Mouse (Mus musculus) gastrocnemius, postnatal 4 days (tissue): Measurements from ENCODE around the gene Clybl. TPM values are rescaled to one million over a fixed set of nuclear protein-coding genes. Genes with fewer than 3 reads are reported as not detected.

Experiments used
- DNase-seq, 2 experiments: peaks; one replicate each; pipeline ENCODE4 v3.0.0; 2021 to 2022; ENCODE audit warnings: low spot score in 2 of 2, mixed read lengths in 2 of 2
- total RNA-seq, 2 experiments: library from RNA; stranded (reverse); gene quantifications; 2 replicates each; pipeline ENCODE4 v1.2.3; 2021

Gene Clybl
- total RNA-seq, 2 experiments from 2014 or later: 42.0 to 48.1 TPM

DNA sequence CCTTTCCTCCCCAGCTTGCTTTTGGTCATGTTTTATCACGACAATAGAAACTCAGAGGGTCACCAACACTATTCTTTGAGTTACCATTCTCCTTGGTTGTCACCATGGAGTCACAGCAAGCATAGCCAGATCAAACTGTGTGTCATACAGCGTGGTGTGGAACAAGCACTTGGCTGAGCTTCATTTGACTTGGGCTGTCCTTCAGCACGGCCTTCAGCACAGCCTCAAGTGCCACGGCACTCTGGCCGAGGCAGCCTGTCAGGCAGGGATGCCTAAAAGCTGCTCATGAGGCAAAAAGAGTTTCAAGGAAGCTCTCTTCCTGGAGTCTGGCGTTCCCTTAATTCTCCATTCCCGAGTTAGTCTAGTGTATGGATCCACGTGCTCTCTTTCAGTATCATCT is 169.3 kb downstream of the Clybl start:
- DNase-seq: no peak

DNA sequence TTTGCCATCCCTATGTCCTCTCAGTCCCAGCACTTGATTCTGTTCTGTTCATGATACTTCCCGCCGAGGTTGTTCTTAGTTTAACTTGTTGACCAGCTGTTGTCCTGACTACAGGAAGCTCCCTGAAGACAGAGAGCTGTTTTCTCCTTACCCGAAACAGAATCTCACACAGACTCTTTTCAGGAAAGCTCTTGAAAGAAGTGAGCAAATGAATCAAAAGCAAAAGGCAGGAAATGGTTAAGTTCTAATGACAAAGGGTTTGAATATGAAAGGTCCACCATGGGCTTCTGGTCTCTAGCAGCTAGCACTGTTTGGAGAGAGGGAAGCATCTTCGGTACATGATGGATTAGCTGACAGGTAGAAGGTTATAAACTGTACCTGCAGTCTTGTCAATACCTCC is 175.8 kb downstream of the Clybl start:
- DNase-seq: no peak

DNA sequence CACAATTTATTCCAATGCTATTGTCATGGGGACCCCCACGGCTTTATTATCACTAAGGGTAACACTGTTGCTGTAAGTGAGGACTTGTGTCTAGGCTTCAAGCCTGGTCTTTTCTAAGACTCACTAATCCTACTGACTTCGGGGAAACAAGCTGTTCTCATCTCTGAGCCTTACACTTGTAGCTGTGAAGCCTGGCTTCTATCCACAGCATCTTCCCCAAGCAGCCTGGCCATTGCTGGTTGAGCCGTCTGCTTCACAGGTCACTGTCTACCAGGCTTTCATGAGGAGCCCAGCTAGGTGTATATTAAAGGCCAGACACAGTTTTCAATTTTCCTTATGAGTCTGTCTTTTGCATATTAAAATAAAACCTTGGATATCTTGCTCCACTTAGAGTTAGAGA is 177.1 kb downstream of the Clybl start:
- no peak for DNase-seq

DNA sequence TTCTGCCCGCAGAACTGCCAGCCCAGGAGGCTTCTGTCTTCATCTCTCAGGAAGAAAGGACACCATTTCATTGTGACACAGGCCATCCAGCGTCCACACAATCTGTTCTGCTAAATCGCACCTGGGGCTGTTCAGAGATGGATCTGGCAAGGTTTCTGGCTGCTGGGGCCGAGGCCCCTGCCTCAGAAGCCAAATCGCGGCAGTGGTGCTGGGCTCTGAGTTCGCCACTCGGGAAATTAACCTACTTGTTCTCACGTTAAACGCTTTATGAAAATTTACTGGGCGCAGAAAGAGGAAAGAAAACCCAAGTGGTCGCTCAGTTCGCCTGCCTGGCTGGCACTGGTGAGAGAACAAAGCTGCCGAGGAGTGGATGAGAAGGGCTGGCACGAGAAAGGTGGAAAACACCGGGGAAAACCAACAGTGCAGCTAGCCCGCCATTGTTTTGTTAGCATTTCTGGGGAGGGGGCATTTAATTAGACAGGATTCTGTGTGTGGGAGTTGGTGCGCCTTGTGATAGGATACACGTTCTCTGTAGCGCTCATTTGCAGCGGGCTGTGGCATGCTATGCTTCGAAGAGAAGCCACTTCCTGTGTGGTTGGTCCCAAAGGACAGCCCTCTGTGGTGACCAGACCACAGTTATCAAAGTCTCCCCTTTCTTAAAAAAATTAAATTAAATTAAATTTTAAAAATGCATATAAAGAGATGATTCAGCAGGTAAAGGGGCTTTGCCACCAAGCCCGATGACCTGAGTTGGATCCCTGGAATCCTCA is 177.8 kb downstream of the Clybl start:
- no peak for DNase-seq

DNA sequence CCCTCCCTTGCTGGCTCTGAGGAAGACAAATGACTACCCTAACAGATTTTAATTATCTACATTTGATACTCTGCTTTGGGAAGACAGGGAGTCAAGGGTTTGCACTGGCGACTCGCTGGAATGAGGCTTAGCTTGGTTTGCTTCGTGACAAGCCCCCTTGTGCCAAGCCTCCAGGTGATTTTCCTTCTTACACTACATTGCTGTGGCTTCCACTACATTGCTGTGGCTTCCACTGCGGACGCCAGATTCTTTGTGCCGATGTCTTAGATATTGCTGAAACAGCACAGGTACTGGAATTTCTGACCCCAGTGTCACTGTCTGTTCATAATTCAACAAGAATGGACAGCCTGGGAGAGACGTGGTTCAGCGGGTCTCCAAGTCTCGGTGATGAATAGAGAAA is 180.3 kb downstream of the Clybl start:
- DNase-seq: no peak

DNA sequence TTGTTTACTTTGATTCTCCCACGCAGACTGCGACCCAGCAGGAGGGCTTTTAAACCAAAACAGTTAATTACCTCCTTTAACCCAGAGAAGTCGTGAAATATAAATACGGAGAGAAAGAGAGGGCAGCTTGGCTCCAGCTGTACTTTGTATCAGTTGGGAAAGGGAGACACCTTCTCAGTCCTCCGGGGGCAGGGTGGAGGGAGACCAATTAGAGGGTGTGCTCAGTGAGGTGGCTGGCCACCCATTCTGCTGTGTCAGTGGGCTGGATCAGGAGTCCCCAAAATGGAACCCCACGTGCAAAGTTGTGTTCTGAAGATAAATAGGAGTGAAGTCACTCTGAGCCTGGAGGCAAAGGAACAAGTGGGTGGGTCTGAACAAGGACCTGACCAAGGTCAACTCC is 181.7 kb downstream of the Clybl start:
- no peak for DNase-seq

DNA sequence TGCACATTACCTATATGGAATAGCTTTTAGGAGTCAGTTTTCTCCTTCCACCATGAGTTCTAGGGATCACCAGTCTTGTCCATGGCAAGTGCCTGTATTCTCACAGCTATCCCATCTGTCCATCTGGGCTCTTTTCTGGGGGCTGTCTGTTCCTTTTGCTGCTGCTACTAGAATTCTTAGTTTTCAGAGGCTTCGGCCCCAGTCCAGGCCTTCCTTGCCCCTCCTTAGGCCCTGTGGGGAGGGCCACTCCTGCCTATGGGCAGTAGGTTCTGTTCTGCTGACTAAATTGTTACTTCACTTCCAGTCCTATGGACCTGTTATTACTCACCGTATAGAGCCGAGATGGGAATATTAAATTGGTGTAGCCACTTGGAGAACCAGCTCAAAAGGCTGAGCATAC is 182.5 kb downstream of the Clybl start:
- DNase-seq: no peak

DNA sequence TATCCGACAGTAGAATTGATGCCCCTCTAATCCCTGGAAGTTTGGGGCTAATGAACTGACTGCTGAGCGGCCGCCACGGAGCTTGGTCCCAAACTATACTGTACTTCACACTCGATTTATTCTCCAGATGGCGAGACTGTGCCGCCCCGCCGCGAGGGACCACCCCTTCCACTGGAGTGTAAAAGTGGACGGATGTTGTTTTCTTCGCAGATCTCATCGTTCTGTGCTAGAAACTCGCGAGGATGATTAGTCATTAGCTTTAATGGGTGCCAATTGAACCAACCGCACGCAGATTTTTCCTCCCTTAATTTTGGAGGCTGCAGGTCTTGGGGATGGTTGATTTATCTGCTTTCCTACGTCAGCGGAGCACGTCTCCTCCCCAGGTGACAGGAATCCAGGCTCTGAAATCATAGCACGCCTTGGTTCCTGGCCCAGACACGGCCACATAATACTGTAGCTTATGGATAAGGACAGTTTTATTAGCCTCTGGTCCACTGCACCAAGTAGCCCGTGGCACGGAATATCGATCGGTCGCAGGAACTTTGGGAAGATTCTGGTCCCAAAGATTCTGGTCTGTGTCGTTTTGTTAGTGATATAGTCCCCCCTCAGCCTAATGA is 185.9 kb downstream of the Clybl start:
- no peak for DNase-seq

DNA sequence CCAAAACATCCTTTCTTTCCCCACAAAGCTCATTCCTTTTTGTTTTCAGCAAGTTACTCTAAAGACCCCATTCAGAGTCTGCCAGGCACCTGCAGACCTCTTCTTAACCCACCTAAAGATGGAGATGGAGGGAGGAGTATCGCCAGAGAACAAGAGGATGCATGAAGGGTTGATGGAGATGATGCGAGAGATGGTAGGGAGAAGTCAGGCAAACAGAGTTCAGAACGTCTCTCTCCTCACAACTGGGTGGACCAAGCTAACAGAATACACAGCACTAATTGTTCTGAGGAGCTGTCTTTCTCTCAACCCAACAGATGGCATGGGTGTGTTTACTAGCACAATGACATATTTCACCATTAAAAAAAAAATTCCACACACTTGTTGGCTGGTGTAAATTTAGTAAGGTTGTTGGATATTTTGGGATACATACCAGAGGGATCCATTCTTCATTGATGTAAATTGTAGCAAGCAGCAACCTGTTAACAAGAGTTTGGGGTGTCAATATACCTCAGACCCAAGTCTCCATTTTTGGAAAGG is 186.4 kb downstream of the Clybl start:
- DNase-seq: no peak

DNA sequence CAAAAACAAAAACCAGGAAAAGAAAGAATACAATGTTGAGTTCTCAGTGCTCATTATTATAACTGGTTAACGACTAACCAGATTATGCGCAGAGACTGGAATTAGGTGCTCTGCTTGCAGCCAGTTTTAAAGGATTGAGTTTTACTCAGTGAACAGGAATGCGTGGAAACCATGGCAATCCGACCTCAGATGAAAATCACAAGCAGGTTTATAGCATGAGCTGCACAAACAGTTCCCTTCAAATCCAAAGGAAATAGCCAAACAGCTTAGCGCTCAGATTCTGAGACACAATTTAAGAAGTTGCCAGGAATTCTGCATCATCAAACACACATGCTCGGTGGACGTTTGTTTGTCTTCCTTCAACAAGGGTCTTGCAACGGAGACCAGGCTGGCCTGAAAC is 187.0 kb downstream of the Clybl start:
- no peak for DNase-seq

DNA sequence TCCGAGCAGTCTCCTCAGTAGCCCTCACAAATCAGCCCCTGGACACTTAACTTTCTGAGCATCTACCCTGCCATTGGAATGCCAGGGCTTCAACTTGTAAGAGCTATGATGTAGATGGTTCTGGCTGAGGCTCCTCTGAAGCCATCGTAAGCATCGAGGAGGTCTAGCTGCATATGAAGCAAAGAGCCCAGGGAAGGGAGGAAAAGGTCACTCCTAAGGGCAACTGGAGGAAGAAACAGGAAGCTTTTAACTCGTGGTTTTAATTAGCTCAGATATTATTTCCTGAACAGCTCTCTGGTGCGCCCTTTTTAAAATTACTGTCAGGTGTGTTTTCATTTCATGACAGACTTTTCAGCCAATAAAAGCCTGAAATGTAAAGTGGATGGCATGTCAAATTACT is 190.5 kb downstream of the Clybl start:
- no peak for DNase-seq

DNA sequence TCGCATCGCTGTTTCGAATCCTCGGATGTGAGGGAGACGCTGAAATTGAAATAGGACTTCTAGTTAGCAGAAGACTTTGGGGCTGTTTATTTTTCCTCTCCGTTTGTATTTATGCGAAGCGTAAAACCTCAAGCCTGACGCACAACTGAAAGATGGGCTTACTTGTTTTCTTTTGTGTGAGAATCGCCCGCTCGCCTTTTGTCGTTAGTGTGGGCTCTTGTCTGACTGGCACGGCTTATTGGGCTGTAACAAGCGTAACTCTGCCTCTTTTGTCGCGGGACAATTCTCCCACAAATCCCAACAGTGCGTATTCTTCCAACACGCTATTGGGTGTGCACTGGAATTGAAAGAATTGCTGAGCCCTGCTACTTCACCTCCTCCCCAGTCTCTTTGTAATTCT is 192.0 kb downstream of the Clybl start:
- DNase-seq: no peak

DNA sequence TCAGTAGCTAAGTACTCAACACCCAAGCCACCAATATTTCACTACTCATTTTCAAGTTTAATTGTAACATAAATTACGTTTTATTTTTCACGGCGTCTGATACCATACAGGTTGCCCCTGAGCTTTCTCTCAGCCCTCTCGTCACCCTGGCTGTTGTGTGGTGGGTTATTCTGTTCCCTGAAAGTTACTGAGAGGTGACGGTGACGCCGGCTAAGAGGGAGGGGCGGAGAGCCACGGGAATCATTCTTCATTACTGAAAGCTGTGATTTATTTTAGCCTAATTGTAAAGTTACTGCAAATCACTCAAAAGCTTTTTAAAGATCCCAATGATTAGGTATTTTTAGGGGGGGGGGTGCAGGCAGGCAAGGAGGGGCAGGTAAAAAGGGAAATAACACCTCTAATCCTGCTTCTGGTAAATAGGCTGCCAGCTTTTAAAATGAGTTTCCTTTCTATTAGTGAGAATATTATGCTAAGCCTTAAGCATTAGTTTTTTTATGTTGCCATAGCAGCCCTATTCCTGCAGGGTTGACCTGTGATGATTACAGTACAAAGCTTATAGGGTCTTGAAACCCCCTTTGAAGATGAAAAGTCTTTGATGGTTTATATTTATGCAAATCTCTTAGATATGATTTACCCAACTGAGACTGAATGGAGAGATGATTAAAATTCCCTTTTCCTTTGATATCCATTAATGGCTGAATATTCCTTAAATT is 192.9 kb downstream of the Clybl start:
- no peak for DNase-seq

DNA sequence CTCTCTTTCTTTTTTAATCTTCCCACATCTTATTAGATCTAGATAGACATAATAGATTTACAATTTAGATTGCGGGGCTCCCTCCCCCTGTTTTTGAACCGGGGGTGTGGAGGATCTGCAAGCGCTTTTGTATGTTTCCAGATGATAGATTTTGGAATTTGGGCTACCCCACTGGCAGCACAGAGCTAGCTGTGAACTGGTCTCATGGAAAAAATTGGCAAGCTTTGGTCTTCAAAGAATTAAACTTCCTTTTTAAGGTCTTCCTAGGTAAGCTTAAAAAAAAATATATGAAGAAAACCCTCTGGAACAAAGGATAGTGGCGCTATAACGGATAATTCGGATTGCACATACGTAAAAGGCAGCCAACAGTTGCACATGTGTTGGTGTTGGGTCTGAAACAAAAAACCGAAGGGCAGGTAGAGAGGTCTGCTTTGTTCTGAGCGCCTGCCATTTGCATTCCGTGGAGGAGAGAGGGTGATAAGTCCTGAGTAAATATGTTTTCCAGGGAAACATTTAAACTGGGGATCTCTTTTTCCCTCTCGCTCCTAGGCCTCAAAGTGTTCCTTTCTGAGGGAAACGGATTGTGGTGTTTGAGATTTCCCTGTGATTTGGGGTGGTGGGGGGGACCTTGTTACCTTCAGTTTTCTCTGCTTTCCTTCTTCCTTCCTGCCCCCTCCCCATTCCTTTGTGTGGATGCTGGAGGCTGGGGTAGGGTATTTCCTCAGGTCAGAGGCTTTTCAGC is 193.7 kb downstream of the Clybl start:
- DNase-seq: no peak

DNA sequence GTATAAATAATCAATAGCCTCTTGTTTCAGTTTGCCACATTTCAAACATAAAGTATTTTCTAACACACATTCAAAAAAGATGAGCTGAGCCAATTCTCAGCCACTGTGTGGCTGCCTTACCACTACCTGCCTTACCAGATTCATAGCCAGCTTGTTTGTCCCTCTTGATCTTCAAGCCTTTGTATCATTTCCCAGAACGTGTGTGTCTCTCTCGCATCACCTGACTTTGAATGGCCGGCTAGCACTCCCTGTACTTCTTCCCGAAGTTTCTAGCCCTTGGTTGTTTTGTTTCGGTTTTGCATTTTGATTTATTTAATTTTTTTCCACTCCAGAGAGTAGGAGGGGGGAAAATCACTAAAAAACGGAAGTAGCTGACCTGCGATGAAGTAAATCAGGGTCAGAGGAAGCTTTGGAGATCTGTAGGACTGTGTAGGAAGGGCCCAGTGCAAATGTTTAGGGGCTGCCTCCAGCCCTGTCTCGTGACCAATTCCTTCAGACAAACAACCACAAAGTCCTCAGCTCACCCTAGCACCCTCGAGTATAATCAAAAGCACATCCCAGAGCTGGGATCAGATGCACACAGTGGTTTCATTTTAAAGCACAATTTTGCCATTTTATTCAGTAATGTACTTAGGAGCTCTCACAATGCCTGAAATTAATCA is 195.1 kb downstream of the Clybl start:
- no peak for DNase-seq

DNA sequence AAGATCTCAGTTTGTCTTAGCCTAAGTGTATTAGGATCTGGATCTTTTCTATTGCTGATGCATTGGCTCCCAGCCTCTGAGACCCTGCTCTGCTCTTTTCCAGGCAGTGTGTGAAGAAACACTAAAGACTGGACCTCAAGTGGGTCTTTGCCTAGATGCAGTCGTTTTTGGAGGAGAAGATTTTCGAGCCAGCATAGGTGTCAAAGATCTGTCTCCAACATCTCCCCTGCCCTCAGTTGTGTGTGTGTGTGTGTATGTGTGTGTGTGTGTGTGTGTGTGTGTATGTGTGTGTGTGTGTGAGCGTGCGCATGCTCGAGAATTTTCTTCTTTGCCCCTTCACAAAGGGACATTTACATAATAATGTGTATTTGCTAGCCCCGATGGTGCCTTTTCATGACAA is 196.2 kb downstream of the Clybl start:
- DNase-seq: no peak

DNA sequence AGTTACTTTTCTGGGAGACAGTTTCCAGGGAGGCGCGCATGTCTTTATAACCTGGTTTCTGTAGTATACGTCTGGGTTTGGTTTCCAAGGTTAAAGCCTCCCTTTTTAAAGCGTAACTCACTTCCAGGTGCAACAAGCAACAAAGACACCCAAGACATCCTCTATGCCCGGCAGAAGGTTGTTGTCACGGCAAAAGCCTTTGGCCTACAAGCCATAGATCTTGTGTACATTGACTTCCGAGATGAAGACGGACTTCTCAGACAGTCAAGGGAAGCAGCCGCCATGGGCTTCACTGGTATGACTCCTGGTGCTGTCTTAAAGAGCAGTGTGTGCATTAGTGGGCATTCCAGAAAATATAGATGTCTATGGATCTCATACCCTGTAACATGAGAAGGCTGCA is 197.6 kb downstream of the Clybl start:
- no peak for DNase-seq

DNA sequence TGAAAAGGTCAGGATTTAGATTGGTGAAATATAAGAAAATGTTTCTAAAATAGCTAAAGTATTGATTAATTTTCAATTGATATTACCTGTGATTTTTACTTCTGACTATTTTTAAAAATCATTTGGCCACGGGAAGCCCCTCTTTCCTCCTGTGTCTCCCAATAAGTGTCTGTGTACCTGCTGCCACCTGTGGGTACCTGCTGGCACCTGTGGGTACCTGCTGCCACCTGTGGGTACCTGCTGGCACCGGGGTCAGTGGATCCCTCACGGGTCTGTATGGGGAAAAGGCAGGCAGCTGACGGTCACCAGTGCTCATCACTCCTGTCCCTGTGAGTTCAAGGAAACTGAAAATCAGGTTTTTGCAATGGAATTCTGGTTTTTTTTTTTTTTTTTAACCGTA is 198.5 kb downstream of the Clybl start:
- DNase-seq: no peak

DNA sequence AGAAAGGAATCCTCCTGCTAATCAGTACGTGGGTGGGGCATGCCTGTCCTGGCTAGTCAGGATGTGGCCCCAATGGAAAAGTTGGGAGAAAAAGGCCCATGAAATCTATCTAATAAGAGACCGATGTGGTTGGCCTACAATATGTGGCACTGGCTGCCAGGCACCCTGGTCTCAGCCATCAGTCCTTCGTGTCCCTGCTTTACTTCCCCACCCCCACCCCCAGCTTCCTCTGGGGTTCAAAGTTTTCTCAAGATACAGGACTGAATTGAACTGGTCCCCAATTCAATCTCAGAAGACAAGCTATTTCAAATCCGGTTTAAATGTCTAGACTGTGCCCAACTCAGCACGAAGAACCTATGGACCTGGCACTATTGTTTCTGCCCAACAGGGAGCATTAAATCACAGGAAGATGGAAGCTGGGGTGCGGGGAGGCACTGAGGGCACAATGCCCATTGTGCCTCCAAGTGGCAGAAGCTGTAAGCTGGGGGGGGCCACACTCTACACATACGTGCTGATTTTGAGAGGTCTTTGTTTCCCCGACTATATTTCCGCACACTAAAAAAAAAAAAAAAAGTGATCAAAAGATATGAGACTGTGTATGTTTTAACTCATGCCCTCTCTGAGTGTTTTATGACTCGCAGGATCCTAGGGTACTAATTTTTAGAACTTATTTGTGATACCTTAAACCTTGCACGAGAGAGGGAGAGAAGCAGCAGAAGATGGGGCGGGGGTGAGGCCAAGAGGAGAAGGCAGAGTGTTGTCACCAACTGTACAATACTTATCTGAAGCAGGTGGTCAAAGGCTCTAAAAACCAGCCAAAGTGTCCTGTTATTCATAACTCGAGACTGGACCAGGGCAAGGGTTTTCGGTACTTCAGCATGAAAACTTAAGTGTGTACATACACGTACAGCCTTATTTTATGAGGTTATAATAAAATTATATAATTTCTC is 199.7 kb downstream of the Clybl start:
- no peak for DNase-seq

DNA sequence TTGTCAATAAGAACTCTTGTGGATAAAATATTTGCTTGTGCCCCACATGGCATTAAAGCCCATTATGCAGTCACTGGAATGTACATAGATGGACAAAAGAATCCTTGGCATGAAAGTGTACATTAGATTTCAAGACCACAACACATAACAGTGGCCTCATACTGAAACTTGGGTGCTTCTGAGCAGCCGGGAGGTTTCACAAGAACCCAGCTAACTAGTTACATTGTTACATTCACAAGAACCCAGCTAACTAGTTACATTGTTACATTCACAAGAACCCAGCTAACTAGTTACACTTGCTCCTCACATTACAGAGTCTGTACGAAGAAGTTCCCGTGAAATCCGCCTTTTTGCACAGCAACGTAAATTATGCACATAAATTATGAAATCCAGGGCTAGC is 200.8 kb downstream of the Clybl start:
- no peak for DNase-seq
